In the genomic region with DNA sequence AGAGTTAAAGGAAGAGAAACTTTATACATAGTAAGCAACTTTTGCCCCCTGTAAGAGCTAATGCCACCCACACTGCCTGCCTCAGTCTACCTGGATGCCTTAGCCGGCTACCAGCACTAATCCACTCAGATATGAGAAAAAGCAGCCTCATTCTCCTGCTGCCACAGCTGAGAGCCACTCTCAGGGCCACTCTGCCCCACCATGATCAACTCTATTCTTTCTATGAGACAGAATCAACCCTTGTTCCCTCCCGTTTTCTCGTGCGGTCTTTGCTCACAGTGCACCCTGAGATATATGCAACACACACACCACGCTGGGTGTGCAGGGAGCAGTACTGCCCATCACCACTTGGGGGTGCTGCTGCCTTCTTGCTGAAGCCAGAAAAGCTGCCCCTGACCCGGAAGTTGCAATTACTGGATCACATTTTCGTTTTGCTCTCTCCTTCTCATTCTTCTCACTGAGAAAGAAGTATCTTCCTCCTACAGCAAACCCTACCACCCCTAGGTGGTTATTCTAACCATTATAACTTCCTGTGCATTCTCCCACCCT, we compare ENCODE assay signal across 9 mouse cellular contexts. TPM values are rescaled to one million over a fixed set of nuclear protein-coding genes. Genes with fewer than 3 reads are reported as not detected.
DNase-seq lines count a peak whose midpoint lies in the region; ATAC-seq and TF ChIP-seq lines count a peak whose summit lies in the region.
"Had no signal": no experiment of that assay in that cellular context is flagged by ENCODE, and none has a peak within 500 bp of the region (broad histone marks: within the 10 kb centered on the region; RNA-seq: fewer than 3 reads in every experiment).

No protein-coding gene starts in this region.

- no peaks in the 10 kb centered on the region; the same call in 1 of the 2 replicates for H3K9me3 ChIP-seq in lung, embryonic 14.5 days (ENCODE audit: low read depth, low read length)
- H3K9me3 ChIP-seq in forebrain, embryonic 13.5 days (replicated peaks), result no peaks in the 10 kb centered on the region

- H3K36me3 ChIP-seq in lung, embryonic 14.5 days (ENCODE audit: insufficient read depth), result no peaks in the 10 kb centered on the region
- no peaks in the 10 kb centered on the region for H3K36me3 ChIP-seq in small intestine, adult 2 months (ENCODE audit: control insufficient read depth, insufficient read depth, low read length)
- H3K36me3 ChIP-seq in forebrain, embryonic 13.5 days (ENCODE audit: poor library complexity, severe bottlenecking), result no peaks in the 10 kb centered on the region

- no peak overlapping the region for H3K4me3 ChIP-seq in lung, embryonic 14.5 days (ENCODE audit: low read depth, low read length)
- H3K4me3 ChIP-seq in small intestine, adult 2 months (ENCODE audit: low read depth, low read length), result no peak overlapping the region
- H3K4me3 ChIP-seq in forebrain, embryonic 13.5 days, result no peak overlapping the region
- H3K4me3 ChIP-seq: heart, embryonic 13.5 days had no signal

- no peak overlapping the region for H3K27ac ChIP-seq in lung, embryonic 14.5 days (ENCODE audit: low read depth)
- no peak overlapping the region for H3K27ac ChIP-seq in small intestine, adult 2 months (ENCODE audit: insufficient read depth, low read depth, low read length)
- no peak overlapping the region for H3K27ac ChIP-seq in forebrain, embryonic 13.5 days
- H3K27ac ChIP-seq: heart, embryonic 13.5 days had no signal

- no peak for ATAC-seq in lung, embryonic 14.5 days (ENCODE audit: insufficient read depth)
- ATAC-seq in forebrain, embryonic 13.5 days, result no peak

- H3K27me3 ChIP-seq in lung, embryonic 14.5 days (ENCODE audit: insufficient read depth, low read length), result no peaks in the 10 kb centered on the region
- H3K27me3 ChIP-seq in small intestine, adult 2 months (ENCODE audit: control insufficient read depth, insufficient read depth, low read length), result no peaks in the 10 kb centered on the region
- H3K27me3 ChIP-seq in forebrain, embryonic 13.5 days, result no peaks in the 10 kb centered on the region
- H3K27me3 ChIP-seq: heart, embryonic 13.5 days had no signal

- peak; percentile 10 to 50 for DNase-seq in urinary bladder, adult 18-20 months (ENCODE audit: low spot score in 2 of 2)
- DNase-seq in urinary bladder, postnatal 10 days (ENCODE audit: low spot score), result no peak
- DNase-seq in adrenal gland, postnatal 4 days (ENCODE audit: low spot score in 2 of 2), result peak; percentile 40 to 42
- DNase-seq in forelimb bud, embryonic 11.5 days (ENCODE audit: low read depth, low spot score), result peak; percentile 40
- peak; percentile 74 for DNase-seq in kidney, postnatal 10 days
- peak; percentile 73 for DNase-seq in lung, embryonic 14.5 days

- 42% methylated on average over 7 of the region's 7 CpGs for whole genome bisulfite sequencing in lung, embryonic 14.5 days
- WGBS in small intestine, adult 2 months, result 43% methylated on average over 7 of the region's 7 CpGs
- WGBS in forebrain, embryonic 13.5 days, result 35% methylated on average over 7 of the region's 7 CpGs

- TF ChIP-seq CTCF in lung, embryonic 14.5 days (IDR thresholded peaks at IDR 0.05; ENCODE audit: low read depth), result peak; percentile 80
- TF ChIP-seq CTCF in small intestine, adult 2 months (IDR thresholded peaks at IDR 0.05; ENCODE audit: extremely low read depth, insufficient read length, insufficient replicate concordance, low read depth, low read length), result peak; percentile 80

- H3K4me1 ChIP-seq in lung, embryonic 14.5 days (ENCODE audit: insufficient read depth), result no peaks in the 10 kb centered on the region; the same call in 1 of the 2 replicates
- no peaks in the 10 kb centered on the region for H3K4me1 ChIP-seq in small intestine, adult 2 months (ENCODE audit: control insufficient read depth, insufficient read depth, insufficient read length, low read length)
- H3K4me1 ChIP-seq in forebrain, embryonic 13.5 days, result peaks cover 16% of the 10 kb centered on the region

- TF ChIP-seq POLR2A in small intestine, adult 2 months (IDR thresholded peaks at IDR 0.05; ENCODE audit: low read depth, low read length), result no peak

- no peak overlapping the region for H3K9ac ChIP-seq in lung, embryonic 14.5 days
- no peak overlapping the region for H3K9ac ChIP-seq in forebrain, embryonic 13.5 days
- H3K9ac ChIP-seq: heart, embryonic 13.5 days had no signal

- no peak overlapping the region for H3K4me2 ChIP-seq in lung, embryonic 14.5 days
- H3K4me2 ChIP-seq in forebrain, embryonic 13.5 days, result no peak overlapping the region
- H3K4me2 ChIP-seq: heart, embryonic 13.5 days had no signal

RNA-seq across cellular contexts. Expression of a gene that starts 8.2 kb away (rescaled TPM):
- 10 to 100 TPM; 21.3 to 26.4 TPM for total RNA-seq in adrenal gland, postnatal 4 days (2021)
- 4.3 and 4.4 TPM in 2 replicates for polyA plus RNA-seq in lung, embryonic 14.5 days (2014; fragmentation: Nextera tagmentation; extraction: Ambion mirVana)
- polyA plus RNA-seq in small intestine, adult 2 months (2012; rRNA removed), result 0.24 and 0.56 TPM in 2 replicates
- polyA plus RNA-seq in forebrain, embryonic 13.5 days (2015; fragmentation: Nextera tagmentation; extraction: Ambion mirVana), result 22.8 and 22.9 TPM in 2 replicates
